Mouse (Mus musculus): ENCODE data around the gene Gm49345. TPM values are rescaled to one million over a fixed set of nuclear protein-coding genes. Genes with fewer than 3 reads are reported as not detected.

Gm49345 gene
- 1 to 10 TPM; 2.5 to 8.4 TPM for total RNA-seq (2023)

GRCm38 (mm10) chr13:67637294-67638007, at the start of gene Gm49345, which contains the start of gene Zfp729a:
Gene Gm49345, minus strand, starts transcription at chr13:67637769.
Gene Zfp729a, minus strand, starts transcription at chr13:67637791.

GRCm38 (mm10) chr13:67686971-67687370, 49.4 kb upstream of the Gm49345 start, which contains the start of gene Zfp738:
Gene Zfp738, minus strand, starts transcription at chr13:67687071.

GRCm38 (mm10) chr13:67609066-67609876, 28.3 kb downstream of the Gm49345 start, which contains the start of gene Zfp729b:
Gene Zfp729b, minus strand, starts transcription at chr13:67609707.

GRCm38 (mm10) chr13:67553730-67554129, 83.8 kb downstream of the Gm49345 start, which contains the start of gene Zfp748:
Gene Zfp748, minus strand, starts transcription at chr13:67553830.

Other genes with a start within 250 kb of the Gm49345 start
- 10 to 100 TPM; 17.7 to 23.2 TPM for gene Zfp429, start 237.9 kb downstream of the Gm49345 start, total RNA-seq (2023)
- 1 to 10 TPM; 3.4 to 3.5 TPM for gene Zfp459, start 216.4 kb downstream of the Gm49345 start, total RNA-seq (2023)
- 1 to 10 TPM; 6.5 to 7.0 TPM for gene Zfp874a, start 186.1 kb downstream of the Gm49345 start, total RNA-seq (2023)
- gene Zfp874b, start 153.5 kb downstream of the Gm49345 start, total RNA-seq (2023): 10 to 100 TPM; 12.2 to 17.1 TPM
- 10 to 100 TPM; 13.3 to 16.8 TPM for gene Zfp58, start 137.2 kb downstream of the Gm49345 start, total RNA-seq (2023)
- not detected for gene Gm26965, start 111.6 kb downstream of the Gm49345 start, total RNA-seq (2023)
- gene Zfp87, start 111.6 kb downstream of the Gm49345 start, total RNA-seq (2023): 10 to 100 TPM; 24.1 to 31.2 TPM
- gene Zfp748, start 83.9 kb downstream of the Gm49345 start, total RNA-seq (2023): 10 to 100 TPM; 11.5 to 15.2 TPM
- 10 to 100 TPM; 19.8 to 20.3 TPM for gene Zfp729b, start 28.1 kb downstream of the Gm49345 start, total RNA-seq (2023)
- 10 to 100 TPM; 16.2 to 20.7 TPM for gene Zfp729a, start within 50 bp of the Gm49345 start, total RNA-seq (2023)
- gene Zfp738, start 49.3 kb upstream of the Gm49345 start, total RNA-seq (2023): 10 to 100 TPM; 20.8 to 21.5 TPM
- gene Zfp65, start 91.4 kb upstream of the Gm49345 start, total RNA-seq (2023): 10 to 100 TPM; 16.3 to 22.7 TPM
- 1 to 10 TPM; 7.2 to 9.5 TPM for gene Zfp85, start 117.5 kb upstream of the Gm49345 start, total RNA-seq (2023)
- gene Zfp493, start 141.9 kb upstream of the Gm49345 start, total RNA-seq (2023): 1 to 10 TPM; 3.5 to 5.9 TPM
- gene Zfp273, start 176.0 kb upstream of the Gm49345 start, total RNA-seq (2023): 1 to 10 TPM; 7.2 to 7.8 TPM
- 1 to 10 TPM in 1 of 2 experiments, not detected in 1; 2.8 TPM for gene Gm10037, start 193.3 kb upstream of the Gm49345 start, total RNA-seq (2023)
- gene BC048507, start 225.6 kb upstream of the Gm49345 start, total RNA-seq (2023): not detected